Mouse (Mus musculus) neural tube, embryonic 15.5 days (tissue): ENCODE data around the gene Yars. TPM values are rescaled to one million over a fixed set of nuclear protein-coding genes. Genes with fewer than 3 reads are reported as not detected.
"Not testable (repeated sequence)": the region's sequence is repeated elsewhere in the genome, so short reads cannot be mapped to it uniquely, and the experiment has no call there.

ENCODE experiments used
- ATAC-seq: fragments of 200-750 bp; cut with Nextera tagmentation; 2 replicates; pipeline ENCODE4 v1.8.0; 2017; ENCODE audit warnings: mild to moderate bottlenecking, moderate TSS enrichment, moderate library complexity; ENCODE audit not compliant: low FRiP score
- H3K27ac ChIP-seq: fragments of 300-500 bp; sonication (generic); replicated peaks from 2 replicates; pipeline ENCODE4 v1.5.1; 2015; ENCODE audit warnings: mild to moderate bottlenecking, inconsistent platforms
- H3K27me3 ChIP-seq: fragments of 300-500 bp; sonication (generic); replicated peaks from 2 replicates; pipeline ENCODE4 v1.6.1; 2015; ENCODE audit warnings: inconsistent platforms
- H3K36me3 ChIP-seq: fragments of 300-500 bp; sonication (generic); 2 replicates; pipeline ENCODE4 v1.6.1; 2015; ENCODE audit warnings: inconsistent platforms
- H3K4me1 ChIP-seq: fragments of 300-500 bp; sonication (generic); 2 replicates; pipeline ENCODE4 v1.6.1; 2015; ENCODE audit warnings: inconsistent platforms
- H3K4me2 ChIP-seq: fragments of 300-500 bp; sonication (generic); 2 replicates; pipeline ENCODE4 v1.6.1; 2015; ENCODE audit warnings: inconsistent platforms, mild to moderate bottlenecking, moderate library complexity
- H3K4me3 ChIP-seq: fragments of 300-500 bp; sonication (generic); replicated peaks from 2 replicates; pipeline ENCODE4 v1.5.1; 2015; ENCODE audit warnings: mild to moderate bottlenecking, inconsistent platforms
- H3K9ac ChIP-seq: fragments of 300-500 bp; sonication (generic); replicated peaks from 2 replicates; pipeline ENCODE4 v1.6.1; 2015; ENCODE audit warnings: mild to moderate bottlenecking, inconsistent platforms
- H3K9me3 ChIP-seq: fragments of 300-500 bp; sonication (generic); replicated peaks from 2 replicates; pipeline ENCODE4 v1.6.1; 2016; ENCODE audit warnings: inconsistent platforms
- WGBS: fragments of 180-500 bp; shearing (Covaris S2); methylation state at CpG from one replicate; pipeline ENCODE4 v1.1.7; 2015; ENCODE audit warnings: mixed read lengths; 5-methylcytosine and 5-hydroxymethylcytosine counted together
- polyA plus RNA-seq: library from polyadenylated mRNA; unstranded; fragments of >200 nt; fragmentation: Nextera tagmentation; extraction: Ambion mirVana; gene quantifications from 2 replicates; pipeline ENCODE4 v1.2.1, GENCODE M21; 2015

The Yars gene
- polyA plus RNA-seq, 1 experiment from 2014 or later, result 111 TPM

DNA sequence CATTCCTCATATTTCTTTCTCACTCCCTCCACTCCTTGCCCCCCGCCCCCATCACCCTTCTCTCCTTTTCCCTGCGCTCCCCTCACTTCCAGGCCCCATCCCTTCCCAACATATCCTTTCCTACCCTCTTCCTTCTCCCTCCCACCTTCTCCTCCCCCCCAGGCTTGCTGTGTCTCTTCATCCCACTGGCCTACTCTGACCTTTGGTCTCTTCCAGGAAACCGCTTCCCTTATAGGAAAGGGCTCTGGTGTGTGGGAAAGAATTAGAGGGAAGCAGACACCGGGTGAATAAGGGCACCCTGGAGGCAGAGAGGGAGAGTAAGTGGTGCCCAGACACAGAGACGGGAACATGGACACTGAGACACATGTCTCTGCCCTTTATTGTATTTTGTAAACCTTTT, 2.1 kb downstream of the Yars start:
- Histone ChIP-seq H3K4me3 (no peak overlapping the region), H3K4me2 (peak overlapping the region; percentile 86; the same call in 1 of the 2 replicates), H3K27me3 (no peaks in the 10 kb centered on the region), H3K36me3 (peaks cover 26% of the 10 kb centered on the region), H3K4me1 (peaks cover 37% of the 10 kb centered on the region), H3K27ac (no peak overlapping the region), H3K9me3 (no peaks in the 10 kb centered on the region), H3K9ac (0 out of 2 replicates have a peak overlapping the region, but pooled peaks have one; percentile 18)
- no peak for ATAC-seq
- 83% methylated on average over 5 of the region's 5 CpGs for WGBS

GRCm38 (mm10) chr4:129194280-129194679, 4.7 kb downstream of the Yars start:
- WGBS, result 100% methylated on average over 1 of the region's 1 CpGs
- no peak for ATAC-seq

DNA sequence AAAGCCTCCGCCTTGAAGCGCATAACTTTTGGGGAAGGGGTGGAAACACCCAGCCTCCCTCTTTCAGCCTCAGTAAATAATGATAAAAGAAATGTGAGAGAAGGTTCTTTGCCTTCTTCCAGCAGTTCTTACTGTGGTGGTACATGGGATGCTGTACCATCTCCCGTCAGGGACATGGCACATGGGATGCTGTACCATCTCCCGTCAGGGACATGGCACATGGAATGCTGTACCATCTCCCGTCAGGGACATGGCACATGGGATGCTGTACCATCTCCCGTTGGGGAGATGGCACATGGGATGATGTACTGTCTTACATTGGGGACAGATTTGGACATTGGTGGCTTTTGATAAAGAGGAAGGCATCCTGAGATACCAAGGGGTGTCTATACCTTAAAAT, 8.0 kb downstream of the Yars start:
- Histone ChIP-seq H3K27me3 (no peaks in the 10 kb centered on the region), H3K27ac (no peak overlapping the region), H3K36me3 (peaks cover 63% of the 10 kb centered on the region), H3K9me3 (no peaks in the 10 kb centered on the region), H3K4me1 (no peaks in the 10 kb centered on the region), H3K4me2 (no peak overlapping the region), H3K4me3 (no peak overlapping the region), H3K9ac (no peak overlapping the region)
- ATAC-seq, result no peak
- WGBS, result 98% methylated on average over 6 of the region's 6 CpGs

More at GRCm38 (mm10) chr4:129194280-129194679, 4.7 kb downstream of the Yars start:
- Histone ChIP-seq H3K9ac (no peak overlapping the region), H3K9me3 (no peaks in the 10 kb centered on the region), H3K4me2 (no peak overlapping the region), H3K27ac (no peak overlapping the region), H3K4me1 (peaks cover 22% of the 10 kb centered on the region), H3K4me3 (no peak overlapping the region), H3K27me3 (no peaks in the 10 kb centered on the region), H3K36me3 (peaks cover 44% of the 10 kb centered on the region)

- H3K4me2 ChIP-seq, result no peak overlapping the region
- ATAC-seq, result no peak
- peaks cover 84% of the 10 kb centered on the region for H3K36me3 ChIP-seq
- WGBS, result 95% methylated on average over 10 of the region's 10 CpGs
- no peaks in the 10 kb centered on the region for H3K4me1 ChIP-seq
- H3K9ac ChIP-seq, result no peak overlapping the region
- H3K27me3 ChIP-seq, result no peaks in the 10 kb centered on the region
- H3K4me3 ChIP-seq, result no peak overlapping the region
- no peaks in the 10 kb centered on the region for H3K9me3 ChIP-seq
- no peak overlapping the region for H3K27ac ChIP-seq
Measured at GRCm38 (mm10) chr4:129204655-129205054, 15.1 kb downstream of the Yars start.

DNA sequence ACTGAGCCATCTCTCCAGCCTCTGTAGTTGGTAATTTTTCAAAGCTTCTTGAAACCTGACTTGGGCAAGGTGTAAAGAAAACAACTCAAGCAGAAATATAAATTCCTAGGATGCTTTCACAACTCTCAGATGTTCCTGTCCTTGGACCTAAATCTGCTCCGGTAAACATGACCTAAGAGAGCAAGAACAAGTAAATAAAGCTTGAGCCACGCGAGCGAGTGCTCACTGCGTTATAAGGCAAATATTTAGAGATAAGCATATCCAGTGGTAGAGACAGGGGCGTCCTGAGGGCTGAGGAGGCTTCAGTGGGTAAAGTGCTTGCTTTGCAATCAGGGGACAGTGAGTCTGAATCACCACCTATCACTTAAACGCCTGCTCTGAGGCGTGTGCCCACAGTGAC, 17.2 kb downstream of the Yars start:
- Histone ChIP-seq H3K4me3 (no peak overlapping the region), H3K9ac (no peak overlapping the region), H3K4me2 (no peak overlapping the region), H3K27ac (no peak overlapping the region), H3K36me3 (peaks cover 88% of the 10 kb centered on the region), H3K4me1 (no peaks in the 10 kb centered on the region), H3K27me3 (no peaks in the 10 kb centered on the region), H3K9me3 (no peaks in the 10 kb centered on the region)
- no peak for ATAC-seq
- WGBS, result 94% methylated on average over 8 of the region's 8 CpGs

- Histone ChIP-seq H3K27me3 (no peaks in the 10 kb centered on the region), H3K27ac (no peak overlapping the region), H3K4me3 (no peak overlapping the region), H3K4me1 (no peaks in the 10 kb centered on the region), H3K36me3 (peaks cover 87% of the 10 kb centered on the region), H3K9ac (no peak overlapping the region), H3K9me3 (no peaks in the 10 kb centered on the region), H3K4me2 (no peak overlapping the region)
- WGBS, result 54% methylated on average over 7 of the region's 7 CpGs
- no peak for ATAC-seq
Measured at GRCm38 (mm10) chr4:129209504-129209903, 19.9 kb downstream of the Yars start.

GRCm38 (mm10) chr4:129211461-129211860, 21.9 kb downstream of the Yars start:
- 83% methylated on average over 4 of the region's 4 CpGs for WGBS
- Histone ChIP-seq H3K9ac (no peak overlapping the region), H3K4me2 (no peak overlapping the region), H3K27ac (no peak overlapping the region), H3K27me3 (no peaks in the 10 kb centered on the region), H3K9me3 (no peaks in the 10 kb centered on the region), H3K4me3 (no peak overlapping the region), H3K4me1 (no peaks in the 10 kb centered on the region), H3K36me3 (peaks cover 90% of the 10 kb centered on the region)
- no peak for ATAC-seq

- not testable (repeated sequence) for H3K27me3 ChIP-seq, H3K27ac ChIP-seq
- H3K36me3 ChIP-seq, result peaks cover 90% of the 10 kb centered on the region
Measured at GRCm38 (mm10) chr4:129212486-129212885, 22.9 kb downstream of the Yars start.

DNA sequence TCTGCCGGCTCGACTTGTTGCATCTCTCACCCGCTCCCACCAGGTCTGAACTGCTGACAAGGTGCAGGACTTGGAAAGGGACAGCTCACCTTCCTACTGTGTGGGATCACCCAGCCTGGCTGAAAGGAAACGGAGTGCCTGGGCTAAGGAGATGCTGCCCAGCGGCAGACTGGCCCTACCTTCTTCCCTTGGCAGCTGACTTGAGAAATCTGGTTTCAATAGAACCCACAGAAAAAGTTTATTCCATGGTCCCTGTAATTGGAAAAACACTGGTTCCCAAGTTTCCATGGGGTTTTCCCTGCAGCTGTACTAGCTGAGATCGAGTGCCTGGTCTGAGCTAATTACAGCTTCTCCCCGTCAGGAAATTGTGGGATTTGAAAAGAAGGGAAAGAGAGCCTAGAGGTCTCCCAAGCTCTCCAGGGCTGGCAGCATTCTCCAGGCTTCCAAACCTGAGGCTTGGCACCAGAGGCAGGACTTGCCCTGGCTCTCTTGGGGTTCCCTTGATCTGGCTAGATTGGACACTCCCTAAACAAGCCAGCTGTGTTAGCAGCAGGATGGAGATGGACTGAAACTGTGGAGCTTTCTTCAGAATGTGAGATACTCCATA, 29.1 kb downstream of the Yars start:
- WGBS, result 87% methylated on average over 7 of the region's 7 CpGs
- Histone ChIP-seq H3K4me1 (peaks cover 9% of the 10 kb centered on the region), H3K9ac (no peak overlapping the region), H3K4me2 (no peak overlapping the region), H3K27me3 (no peaks in the 10 kb centered on the region), H3K36me3 (peaks cover 89% of the 10 kb centered on the region), H3K4me3 (no peak overlapping the region), H3K9me3 (no peaks in the 10 kb centered on the region), H3K27ac (no peak overlapping the region)
- no peak for ATAC-seq

More at GRCm38 (mm10) chr4:129212486-129212885, 22.9 kb downstream of the Yars start:
- not testable (repeated sequence) for ATAC-seq, H3K4me1 ChIP-seq, H3K9me3 ChIP-seq, H3K4me2 ChIP-seq, H3K4me3 ChIP-seq, H3K9ac ChIP-seq
- WGBS, result 72% methylated on average over 3 of the region's 3 CpGs

GRCm38 (mm10) chr4:129219198-129219597, 29.6 kb downstream of the Yars start:
- ATAC-seq, result no peak
- H3K36me3 ChIP-seq, result peaks cover 83% of the 10 kb centered on the region
- H3K9ac ChIP-seq, result no peak overlapping the region
- H3K27me3 ChIP-seq, result no peaks in the 10 kb centered on the region
- peaks cover 14% of the 10 kb centered on the region for H3K4me1 ChIP-seq
- H3K4me2 ChIP-seq, result no peak overlapping the region
- no peak overlapping the region for H3K27ac ChIP-seq
- H3K9me3 ChIP-seq, result no peaks in the 10 kb centered on the region
- 86% methylated on average over 10 of the region's 10 CpGs for WGBS
- no peak overlapping the region for H3K4me3 ChIP-seq

DNA sequence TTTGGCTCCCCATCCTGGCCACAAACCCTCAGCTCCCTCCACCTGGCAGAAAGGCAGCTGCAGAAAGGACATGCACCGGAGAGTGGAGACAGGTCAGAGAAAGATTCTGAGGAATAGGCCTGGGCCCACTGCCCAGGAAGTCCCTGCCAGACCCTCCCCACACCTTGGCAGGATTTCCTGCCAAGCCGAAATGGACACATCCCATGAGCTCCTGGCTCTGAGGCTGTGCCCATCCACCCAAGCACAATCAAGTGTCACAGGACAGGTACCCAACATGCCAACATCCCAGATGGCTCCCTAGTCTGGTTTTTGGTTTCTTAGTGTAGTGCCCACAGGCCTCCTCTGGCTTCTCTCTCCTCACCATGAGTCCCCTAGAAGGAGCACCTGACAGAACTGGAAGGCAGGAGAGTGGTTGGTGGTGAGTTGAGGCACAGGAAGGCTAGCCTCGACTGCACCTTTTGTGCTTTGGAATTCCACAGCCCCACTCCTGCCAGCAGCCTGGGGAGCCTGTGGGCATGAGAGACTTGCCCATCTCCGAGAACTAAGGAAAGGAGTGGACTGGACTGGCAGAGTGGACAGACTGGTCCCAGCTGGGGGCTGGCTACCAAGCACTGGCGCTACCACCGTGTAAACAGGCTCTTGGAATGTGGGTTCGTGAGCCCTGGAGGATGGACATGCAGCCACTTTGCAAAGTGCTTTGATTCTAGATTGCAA, 31.0 kb downstream of the Yars start:
- no peaks in the 10 kb centered on the region for H3K9me3 ChIP-seq
- no peaks in the 10 kb centered on the region for H3K27me3 ChIP-seq
- H3K27ac ChIP-seq, result no peak overlapping the region
- H3K4me1 ChIP-seq, result peaks cover 21% of the 10 kb centered on the region
- H3K4me2 ChIP-seq, result no peak overlapping the region
- peaks cover 77% of the 10 kb centered on the region for H3K36me3 ChIP-seq
- no peak overlapping the region for H3K4me3 ChIP-seq
- WGBS, result 84% methylated on average over 7 of the region's 7 CpGs
- H3K9ac ChIP-seq, result no peak overlapping the region
- no peak for ATAC-seq
